Mouse (Mus musculus) lung, postnatal 0 days (tissue): ENCODE measurements around the gene Cox14.

Source experiments
- CTCF ChIP-seq: IDR thresholded peaks from 2 replicates; pipeline ENCODE4 v1.5.1; 2016; ENCODE audit warnings: antibody characterized with exemption, mild to moderate bottlenecking
- EP300 ChIP-seq: IDR thresholded peaks from 2 replicates; pipeline ENCODE4 v1.6.1; 2016; ENCODE audit warnings: antibody characterized with exemption, mild to moderate bottlenecking, control low read depth

DNA sequence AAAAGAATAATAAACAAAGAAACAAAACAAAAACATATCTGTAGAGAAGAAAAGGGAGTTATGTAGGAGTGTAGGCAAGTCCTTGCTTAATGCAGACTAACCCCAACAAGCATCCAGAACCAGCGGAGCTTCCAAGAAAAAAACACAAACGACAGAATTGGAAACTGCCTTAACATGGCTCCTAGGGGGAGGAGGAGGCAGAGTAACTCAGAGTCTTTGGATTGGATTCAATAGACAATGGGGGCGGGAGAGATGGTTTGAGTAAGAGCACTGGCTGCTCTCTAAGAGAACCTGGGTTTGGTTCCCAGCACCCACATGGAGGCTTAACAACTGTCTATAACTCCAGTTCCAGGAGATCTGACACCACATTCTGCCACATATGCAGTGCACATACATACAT is 6.3 kb downstream of the Cox14 start:
- TF ChIP-seq CTCF (no peak), EP300 (no peak)
